Mouse (Mus musculus): Measurements from ENCODE around the gene Tbccd1. TPM values are rescaled to one million over a fixed set of nuclear protein-coding genes. Genes with fewer than 3 reads are reported as not detected.
"Not testable (repeated sequence)": the region's sequence is repeated elsewhere in the genome, so short reads cannot be mapped to it uniquely, and the experiment has no call there.

Gene Tbccd1
- polyA plus RNA-seq, 1 experiment from 2014 or later: 20.1 TPM

GRCm38 (mm10) chr16:22778296-22778695 lies 79.2 kb downstream of the Tbccd1 start:
- H3K4me2 ChIP-seq (ENCODE audit: low read length): not testable (repeated sequence)

DNA sequence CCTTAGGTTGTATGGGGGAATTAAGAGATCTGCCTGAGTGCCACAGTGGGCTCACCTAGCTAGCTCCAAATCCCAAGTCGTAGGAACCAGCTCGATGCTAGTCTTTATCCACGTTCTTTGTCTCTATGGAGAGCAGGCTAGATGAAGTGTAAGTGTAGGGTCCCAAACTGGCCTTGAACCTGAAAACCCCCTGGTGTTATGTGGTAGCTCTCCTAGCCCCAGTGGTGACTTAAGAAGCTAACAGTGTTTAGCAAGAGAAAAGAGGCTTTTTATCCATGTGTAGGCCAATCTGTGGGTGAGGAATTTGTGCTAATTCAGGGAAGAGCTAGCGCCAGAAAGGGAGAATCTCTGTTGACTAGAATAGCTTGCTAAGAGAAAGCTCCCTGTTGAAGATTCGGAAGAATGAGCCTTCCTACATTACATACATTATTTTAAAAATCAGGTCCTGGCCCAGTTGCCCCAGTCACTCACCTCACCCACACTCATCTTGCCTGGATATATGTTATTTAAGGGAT lies 81.9 kb downstream of the Tbccd1 start:
- Histone ChIP-seq H3K36me3 (ENCODE audit: control insufficient read depth, insufficient read depth, low read length) (no peaks in the 10 kb centered on the region), H3K4me2 (ENCODE audit: low read length) (no peak overlapping the region), H3K27me3 (replicated peaks; ENCODE audit: control insufficient read depth, insufficient read depth, low read length) (no peaks in the 10 kb centered on the region), H3K9ac (ENCODE audit: low read depth, low read length) (no peak overlapping the region), H3K9me3 (ENCODE audit: control insufficient read depth, low read length) (no peaks in the 10 kb centered on the region), H3K27ac (ENCODE audit: low read depth, low read length) (no peak overlapping the region), H3K4me1 (ENCODE audit: control insufficient read depth, insufficient read depth, low read depth, low read length) (no peaks in the 10 kb centered on the region), H3K4me3 (ENCODE audit: low read length) (no peak overlapping the region)
- ATAC-seq: no peak
- WGBS: 66% methylated on average over 5 of the region's 5 CpGs

More at GRCm38 (mm10) chr16:22778296-22778695, 79.2 kb downstream of the Tbccd1 start:
- not testable (repeated sequence) for H3K9ac ChIP-seq (ENCODE audit: low read depth, low read length); H3K4me1 ChIP-seq (ENCODE audit: control insufficient read depth, insufficient read depth, low read depth, low read length); ATAC-seq; H3K27ac ChIP-seq (ENCODE audit: low read depth, low read length); H3K36me3 ChIP-seq (ENCODE audit: control insufficient read depth, insufficient read depth, low read length); H3K27me3 ChIP-seq (replicated peaks; ENCODE audit: control insufficient read depth, insufficient read depth, low read length); H3K4me3 ChIP-seq (ENCODE audit: low read length); H3K9me3 ChIP-seq (ENCODE audit: control insufficient read depth, low read length)
- WGBS: 91% methylated on average over 12 of the region's 12 CpGs

DNA sequence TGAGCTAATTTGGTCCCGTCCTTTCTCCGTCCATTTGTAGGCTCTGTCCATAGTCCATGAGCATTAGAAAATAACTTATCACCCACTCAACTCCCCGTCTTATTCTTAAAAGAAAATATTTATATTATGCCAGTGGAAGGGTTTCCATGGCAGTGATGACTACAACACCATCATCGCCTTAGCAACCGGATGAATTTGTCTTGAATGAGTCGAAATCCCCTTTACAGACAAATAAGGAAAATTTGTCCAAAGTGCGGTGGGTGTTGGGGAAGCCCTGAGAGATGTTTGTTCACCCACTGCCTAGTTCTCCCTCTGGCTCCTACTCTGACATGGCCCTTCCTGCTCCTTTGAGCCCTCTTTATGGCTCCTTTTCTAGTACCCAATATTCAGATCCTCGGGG lies 88.8 kb downstream of the Tbccd1 start:
- Histone ChIP-seq H3K9me3 (ENCODE audit: control insufficient read depth, low read length) (no peaks in the 10 kb centered on the region), H3K9ac (ENCODE audit: low read depth, low read length) (no peak overlapping the region), H3K4me1 (ENCODE audit: control insufficient read depth, insufficient read depth, low read depth, low read length) (no peaks in the 10 kb centered on the region), H3K4me2 (ENCODE audit: low read length) (no peak overlapping the region), H3K27me3 (replicated peaks; ENCODE audit: control insufficient read depth, insufficient read depth, low read length) (no peaks in the 10 kb centered on the region), H3K36me3 (ENCODE audit: control insufficient read depth, insufficient read depth, low read length) (no peaks in the 10 kb centered on the region), H3K27ac (ENCODE audit: low read depth, low read length) (no peak overlapping the region), H3K4me3 (ENCODE audit: low read length) (no peak overlapping the region)
- ATAC-seq: no peak
- WGBS: 89% methylated on average over 8 of the region's 8 CpGs

DNA sequence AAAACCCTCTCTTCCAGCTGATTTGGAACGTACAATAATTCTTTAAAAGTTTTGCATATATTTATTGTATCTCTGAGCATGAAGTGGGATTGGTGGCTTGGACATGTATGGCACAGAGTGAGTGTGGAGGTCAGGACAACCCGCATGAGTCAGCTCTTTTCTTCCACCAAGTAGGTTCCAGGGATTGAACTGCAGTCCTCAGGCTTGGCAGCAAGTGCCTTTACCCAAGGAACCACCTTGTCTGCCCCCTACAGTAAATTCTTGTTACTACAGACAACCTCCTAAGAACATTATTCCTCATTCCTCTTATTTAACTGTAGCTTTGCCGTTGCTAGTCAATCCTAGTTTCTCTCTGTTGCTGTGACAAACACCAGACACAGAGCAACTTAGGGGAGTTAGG lies 90.1 kb downstream of the Tbccd1 start:
- WGBS: 93% methylated on average over 3 of the region's 3 CpGs
- no peak for ATAC-seq
- no peak overlapping the region for H3K9ac ChIP-seq (ENCODE audit: low read depth, low read length)

DNA sequence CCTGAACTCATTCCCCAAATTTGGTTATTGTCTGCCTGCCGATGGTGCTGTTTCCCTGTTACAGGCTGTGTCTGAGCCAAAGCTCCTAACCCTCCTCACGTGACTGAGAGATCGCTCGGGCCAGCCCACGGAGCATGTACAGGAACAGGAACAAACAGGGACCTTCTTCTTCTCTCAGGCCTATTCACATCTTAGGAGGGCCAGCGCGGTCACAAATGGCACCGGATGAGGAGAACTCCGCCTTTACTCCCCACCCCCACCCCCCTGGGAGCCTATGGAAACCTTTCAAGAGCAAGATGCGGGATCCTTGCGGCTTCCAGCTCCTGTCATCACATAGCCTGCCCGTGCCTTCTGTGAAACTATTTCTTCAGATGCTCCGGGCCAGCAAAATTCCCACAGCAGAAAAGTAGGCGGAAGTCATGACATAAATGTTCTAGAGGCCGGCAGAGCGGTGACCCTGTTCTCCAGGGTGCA lies 90.7 kb downstream of the Tbccd1 start:
- 71% methylated on average over 16 of the region's 16 CpGs for WGBS
- Histone ChIP-seq H3K27ac (ENCODE audit: low read depth, low read length) (no peak overlapping the region), H3K9me3 (ENCODE audit: control insufficient read depth, low read length) (no peaks in the 10 kb centered on the region), H3K27me3 (replicated peaks; ENCODE audit: control insufficient read depth, insufficient read depth, low read length) (no peaks in the 10 kb centered on the region), H3K4me1 (ENCODE audit: control insufficient read depth, insufficient read depth, low read depth, low read length) (no peaks in the 10 kb centered on the region), H3K9ac (ENCODE audit: low read depth, low read length) (no peak overlapping the region), H3K36me3 (ENCODE audit: control insufficient read depth, insufficient read depth, low read length) (no peaks in the 10 kb centered on the region), H3K4me3 (ENCODE audit: low read length) (no peak overlapping the region), H3K4me2 (ENCODE audit: low read length) (no peak overlapping the region)
- ATAC-seq: no peak

More for the DNA sequence above, 90.1 kb downstream of the Tbccd1 start:
- Histone ChIP-seq H3K4me3 (ENCODE audit: low read length) (no peak overlapping the region), H3K36me3 (ENCODE audit: control insufficient read depth, insufficient read depth, low read length) (no peaks in the 10 kb centered on the region), H3K4me2 (ENCODE audit: low read length) (no peak overlapping the region), H3K9me3 (ENCODE audit: control insufficient read depth, low read length) (no peaks in the 10 kb centered on the region), H3K4me1 (ENCODE audit: control insufficient read depth, insufficient read depth, low read depth, low read length) (no peaks in the 10 kb centered on the region), H3K27ac (ENCODE audit: low read depth, low read length) (no peak overlapping the region), H3K27me3 (replicated peaks; ENCODE audit: control insufficient read depth, insufficient read depth, low read length) (no peaks in the 10 kb centered on the region)

DNA sequence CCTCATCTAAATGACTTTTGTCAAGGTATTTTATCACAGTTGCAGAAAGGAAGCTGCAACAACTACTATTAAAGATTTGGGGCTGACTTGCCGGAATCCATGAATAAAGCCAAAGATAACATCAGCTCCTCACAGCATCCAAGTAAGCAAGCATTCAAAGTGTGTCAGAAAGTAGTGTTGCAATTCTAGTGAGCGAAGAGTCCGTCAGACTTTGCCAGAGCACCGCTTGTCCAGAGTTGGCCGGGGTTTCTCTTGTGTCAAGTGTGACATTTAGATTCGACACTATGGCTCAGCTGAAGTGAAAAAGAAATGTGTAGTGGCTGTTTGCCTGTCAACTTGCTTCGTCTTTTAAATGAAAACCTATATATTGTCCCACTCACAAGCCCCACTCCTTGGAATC lies 91.9 kb downstream of the Tbccd1 start:
- Histone ChIP-seq H3K36me3 (ENCODE audit: control insufficient read depth, insufficient read depth, low read length) (no peaks in the 10 kb centered on the region), H3K4me1 (ENCODE audit: control insufficient read depth, insufficient read depth, low read depth, low read length) (no peaks in the 10 kb centered on the region), H3K9ac (ENCODE audit: low read depth, low read length) (no peak overlapping the region), H3K4me3 (ENCODE audit: low read length) (no peak overlapping the region), H3K27me3 (replicated peaks; ENCODE audit: control insufficient read depth, insufficient read depth, low read length) (no peaks in the 10 kb centered on the region), H3K27ac (ENCODE audit: low read depth, low read length) (no peak overlapping the region), H3K4me2 (ENCODE audit: low read length) (no peak overlapping the region), H3K9me3 (ENCODE audit: control insufficient read depth, low read length) (peaks cover 1% of the 10 kb centered on the region)
- ATAC-seq: no peak
- WGBS: 91% methylated on average over 7 of the region's 7 CpGs

Other genes with a start within 250 kb of the Tbccd1 start
- 6.7 and 6.9 TPM in 2 replicates for gene Dgkg, start 200.4 kb downstream of the Tbccd1 start, polyA plus RNA-seq (2015; fragmentation: Nextera tagmentation; extraction: Ambion mirVana)
- 0.18 and 0.25 TPM in 2 replicates for gene Crygs, start 46.1 kb downstream of the Tbccd1 start, polyA plus RNA-seq (2015; fragmentation: Nextera tagmentation; extraction: Ambion mirVana)
- 96.8 and 104 TPM in 2 replicates for gene Dnajb11, start 176 bp upstream of the Tbccd1 start, polyA plus RNA-seq (2015; fragmentation: Nextera tagmentation; extraction: Ambion mirVana)
- not detected in 2 replicates for gene Ahsg, start 33.6 kb upstream of the Tbccd1 start, polyA plus RNA-seq (2015; fragmentation: Nextera tagmentation; extraction: Ambion mirVana)
- not detected in 2 replicates for gene Fetub, start 60.7 kb upstream of the Tbccd1 start, polyA plus RNA-seq (2015; fragmentation: Nextera tagmentation; extraction: Ambion mirVana)
- 0.15 TPM in 1 of 2 replicates, not detected in the other for gene Hrg, start 93.4 kb upstream of the Tbccd1 start, polyA plus RNA-seq (2015; fragmentation: Nextera tagmentation; extraction: Ambion mirVana)
- 0.14 and 0.20 TPM in 2 replicates for gene Kng2, start 171.8 kb upstream of the Tbccd1 start, polyA plus RNA-seq (2015; fragmentation: Nextera tagmentation; extraction: Ambion mirVana)
- gene Kng1, start 200.2 kb upstream of the Tbccd1 start, polyA plus RNA-seq (2015; fragmentation: Nextera tagmentation; extraction: Ambion mirVana): 0.10 TPM in 1 of 2 replicates, not detected in the other
- 334 and 357 TPM in 2 replicates for gene Eif4a2, start 249.8 kb upstream of the Tbccd1 start, polyA plus RNA-seq (2015; fragmentation: Nextera tagmentation; extraction: Ambion mirVana)